Mouse (Mus musculus) liver, adult 2 months (tissue): Measurements from ENCODE around the gene Exog. TPM values are rescaled to one million over a fixed set of nuclear protein-coding genes. Genes with fewer than 3 reads are reported as not detected.

Source experiments
- DNase-seq: peaks from one replicate; pipeline ENCODE4 v3.0.0-alpha.2; 2011; ENCODE audit warnings: low read depth, low spot score; ENCODE audit errors: extremely low read depth
- H3K27ac ChIP-seq: fragments of 200-500 bp; replicated peaks from 2 replicates; pipeline ENCODE4 v1.5.1; 2012; ENCODE audit warnings: low read depth, mild to moderate bottlenecking, control low read depth, inconsistent platforms, low read length; ENCODE audit not compliant: insufficient read depth
- H3K27me3 ChIP-seq: fragments of 200-500 bp; 2 replicates; pipeline ENCODE4 v1.6.1; 2012; ENCODE audit warnings: mild to moderate bottlenecking, moderate library complexity, low read length, inconsistent platforms; ENCODE audit not compliant: control insufficient read depth, insufficient read depth
- H3K36me3 ChIP-seq: fragments of 200-500 bp; 2 replicates; pipeline ENCODE4 v1.6.1; 2012; ENCODE audit warnings: low read length, inconsistent platforms; ENCODE audit not compliant: control insufficient read depth, insufficient read depth
- H3K4me1 ChIP-seq: fragments of 200-500 bp; 2 replicates; pipeline ENCODE4 v1.6.1; 2011; ENCODE audit warnings: low read length; ENCODE audit not compliant: control insufficient read depth, insufficient read depth
- H3K4me3 ChIP-seq: fragments of 200-500 bp; 2 replicates; pipeline ENCODE4 v1.5.1; 2011; ENCODE audit warnings: low read depth, mild to moderate bottlenecking, control low read depth, low read length, moderate library complexity; ENCODE audit not compliant: insufficient read depth
- H3K79me2 ChIP-seq: fragments of 200-500 bp; 2 replicates; pipeline ENCODE4 v1.6.1; 2012; ENCODE audit warnings: inconsistent platforms, mild to moderate bottlenecking, low read length, moderate library complexity; ENCODE audit not compliant: control insufficient read depth, insufficient read depth
- H3K9ac ChIP-seq: fragments of 200-500 bp; 2 replicates; pipeline ENCODE4 v1.6.1; 2012; ENCODE audit warnings: low read depth, mild to moderate bottlenecking, control low read depth, inconsistent platforms, low read length
- CTCF ChIP-seq: fragments of 200-500 bp; IDR thresholded peaks from 2 replicates; pipeline ENCODE4 v1.5.1; 2011; ENCODE audit warnings: low read depth, low read length, control low read depth
- POLR2A ChIP-seq: fragments of 200-500 bp; IDR thresholded peaks from 2 replicates; pipeline ENCODE4 v1.6.1; 2011; ENCODE audit warnings: low read length, control low read depth; ENCODE audit not compliant: insufficient read depth; ENCODE audit errors: extremely low read depth
- whole genome bisulfite sequencing: fragments of 180-500 bp; shearing (Covaris S2); methylation state at CpG from one replicate; pipeline ENCODE4 v1.1.7; 2018; 5-methylcytosine and 5-hydroxymethylcytosine counted together
- polyA plus RNA-seq: library from polyadenylated mRNA; depleted of rRNA; stranded (reverse); fragments of >200 nt; gene quantifications from 2 replicates; pipeline ENCODE4 v1.2.3, GENCODE M21; 2012
- total RNA-seq: library from RNA; depleted of rRNA; stranded (reverse); fragments of >200 nt; gene quantifications from 2 replicates; pipeline ENCODE4 v1.2.3, GENCODE M21; 2014

The Exog gene
- total and polyA plus RNA-seq, 2 experiments: 0.92 to 1.1 TPM

DNA sequence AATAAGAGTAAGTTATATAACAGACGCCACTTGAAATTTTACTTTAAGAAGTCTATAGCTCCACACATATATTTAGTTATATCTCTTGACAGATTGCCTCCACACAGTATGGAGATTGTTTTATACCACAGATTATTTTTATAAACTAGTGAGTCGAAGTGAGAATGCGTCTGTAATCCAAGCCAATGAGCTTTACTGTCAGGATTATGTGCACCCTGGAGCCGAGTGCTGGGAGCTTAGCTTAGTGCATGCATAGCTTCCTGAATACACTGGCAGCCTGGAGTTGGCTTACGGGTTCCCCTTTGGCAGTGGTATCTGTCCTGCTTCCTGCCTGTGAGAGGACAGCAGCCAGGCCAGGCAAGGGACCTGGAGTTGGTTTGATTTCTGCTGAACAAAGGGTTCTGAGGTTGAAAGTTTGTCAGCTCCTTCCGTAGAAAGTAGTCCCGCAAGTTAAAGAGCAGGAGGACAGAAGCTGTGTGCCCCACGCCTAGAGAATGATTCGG lies 6.2 kb upstream of the Exog start:
- no peak overlapping the region for H3K4me3 ChIP-seq
- no peaks in the 10 kb centered on the region for H3K4me1 ChIP-seq
- no peak overlapping the region for H3K9ac ChIP-seq
- 82% methylated on average over 9 of the region's 9 CpGs for WGBS
- TF ChIP-seq CTCF (no peak), POLR2A (no peak)
- 0 out of 2 replicates have a peak, but pooled peaks cover 2% of the 10 kb centered on the region for H3K36me3 ChIP-seq
- H3K27ac ChIP-seq: no peak overlapping the region
- no peak for DNase-seq
- no peaks in the 10 kb centered on the region for H3K79me2 ChIP-seq
- H3K27me3 ChIP-seq: no peaks in the 10 kb centered on the region

DNA sequence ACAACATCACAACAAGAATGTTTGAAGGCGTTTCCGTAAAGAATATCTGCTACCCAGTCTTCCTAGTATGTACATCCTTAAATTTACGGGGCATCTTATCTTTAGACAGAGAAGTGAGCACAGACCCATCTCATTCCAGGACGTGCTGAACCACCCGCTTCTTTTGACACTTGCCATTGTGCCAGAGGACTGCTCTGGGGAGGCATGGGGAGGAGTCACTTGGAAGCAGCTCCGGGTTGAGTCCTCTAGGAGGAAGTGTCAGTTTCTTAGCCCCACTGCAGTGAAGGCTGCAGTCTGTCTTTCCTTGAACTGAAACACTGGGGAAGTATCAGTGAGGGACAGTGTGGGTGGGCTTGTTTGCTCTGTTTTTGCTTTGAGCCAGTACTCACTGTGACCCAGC lies 994 bp downstream of the Exog start:
- 24% methylated on average over 6 of the region's 6 CpGs for WGBS
- no peak overlapping the region for H3K4me3 ChIP-seq
- TF ChIP-seq CTCF: no peak
- no peak for TF ChIP-seq POLR2A
- H3K4me1 ChIP-seq: no peaks in the 10 kb centered on the region
- DNase-seq: no peak
- H3K27ac ChIP-seq: no peak overlapping the region
- H3K36me3 ChIP-seq: no peaks in the 10 kb centered on the region; the same call in 1 of the 2 replicates
- H3K9ac ChIP-seq: no peak overlapping the region
- no peaks in the 10 kb centered on the region for H3K27me3 ChIP-seq
- H3K79me2 ChIP-seq: no peaks in the 10 kb centered on the region

DNA sequence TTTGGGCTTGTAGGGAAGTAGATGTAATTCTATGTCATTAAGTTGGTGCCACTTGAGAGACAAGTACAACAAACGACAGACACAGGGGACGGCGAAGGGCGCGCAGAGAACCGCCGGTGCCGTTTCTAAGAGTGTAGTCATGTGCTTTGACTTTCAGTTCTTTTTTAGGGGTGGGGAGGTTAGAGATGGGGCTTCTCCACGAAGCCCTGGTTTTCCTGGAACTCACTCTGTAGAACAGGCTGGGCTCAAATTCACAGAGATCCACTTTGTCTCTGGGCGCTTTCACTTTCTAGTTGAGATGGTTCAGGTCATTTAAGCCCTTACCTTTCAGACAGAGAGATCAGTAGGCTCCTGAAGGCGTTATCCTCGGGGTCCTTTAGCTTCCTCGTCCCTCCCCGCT lies 11.2 kb downstream of the Exog start:
- H3K4me1 ChIP-seq: no peaks in the 10 kb centered on the region
- DNase-seq: no peak
- peaks cover 3% of the 10 kb centered on the region; the same call in 1 of the 2 replicates for H3K36me3 ChIP-seq
- no peak overlapping the region for H3K9ac ChIP-seq
- TF ChIP-seq CTCF (no peak), POLR2A (no peak)
- 92% methylated on average over 14 of the region's 14 CpGs for WGBS
- H3K4me3 ChIP-seq: no peak overlapping the region
- H3K27me3 ChIP-seq: no peaks in the 10 kb centered on the region
- H3K27ac ChIP-seq: no peak overlapping the region
- no peaks in the 10 kb centered on the region for H3K79me2 ChIP-seq

DNA sequence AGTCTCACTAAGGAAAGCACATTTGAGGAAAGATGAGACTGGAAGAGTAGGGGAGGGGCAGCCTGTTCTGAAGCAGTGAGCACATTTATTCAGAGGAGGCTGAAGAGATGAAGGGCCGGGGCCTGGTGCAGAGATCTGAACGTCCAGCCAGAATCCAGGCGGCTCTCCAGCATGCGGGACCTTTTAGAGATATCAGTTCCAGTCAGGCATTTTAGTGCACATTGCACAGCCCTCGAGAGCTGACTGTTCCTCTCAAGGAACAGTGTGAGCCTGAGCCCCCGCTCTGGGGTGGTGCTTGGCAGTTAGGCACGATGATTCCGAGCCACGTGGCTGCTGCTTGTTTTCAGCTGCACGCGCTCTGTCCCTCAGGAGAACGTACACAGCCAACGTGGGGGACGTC lies 12.4 kb downstream of the Exog start:
- Histone ChIP-seq H3K79me2 (no peaks in the 10 kb centered on the region), H3K27ac (no peak overlapping the region), H3K27me3 (no peaks in the 10 kb centered on the region), H3K36me3 (peaks cover under 1% of the 10 kb centered on the region; the same call in 1 of the 2 replicates), H3K9ac (no peak overlapping the region), H3K4me3 (no peak overlapping the region), H3K4me1 (no peaks in the 10 kb centered on the region)
- DNase-seq: no peak
- no peak for TF ChIP-seq POLR2A
- TF ChIP-seq CTCF: no peak
- 88% methylated on average over 14 of the region's 14 CpGs for WGBS

- no peak for DNase-seq
- Histone ChIP-seq H3K27me3 (no peaks in the 10 kb centered on the region), H3K4me1 (no peaks in the 10 kb centered on the region), H3K36me3 (peaks cover 7% of the 10 kb centered on the region; the same call in 1 of the 2 replicates), H3K27ac (no peak overlapping the region), H3K9ac (no peak overlapping the region), H3K4me3 (no peak overlapping the region), H3K79me2 (no peaks in the 10 kb centered on the region)
- 41% methylated on average over 8 of the region's 8 CpGs for WGBS
- TF ChIP-seq POLR2A (no peak), CTCF (peak; percentile 92)
Measured at GRCm38 (mm10) chr9:119460410-119460809, 15.7 kb downstream of the Exog start.

DNA sequence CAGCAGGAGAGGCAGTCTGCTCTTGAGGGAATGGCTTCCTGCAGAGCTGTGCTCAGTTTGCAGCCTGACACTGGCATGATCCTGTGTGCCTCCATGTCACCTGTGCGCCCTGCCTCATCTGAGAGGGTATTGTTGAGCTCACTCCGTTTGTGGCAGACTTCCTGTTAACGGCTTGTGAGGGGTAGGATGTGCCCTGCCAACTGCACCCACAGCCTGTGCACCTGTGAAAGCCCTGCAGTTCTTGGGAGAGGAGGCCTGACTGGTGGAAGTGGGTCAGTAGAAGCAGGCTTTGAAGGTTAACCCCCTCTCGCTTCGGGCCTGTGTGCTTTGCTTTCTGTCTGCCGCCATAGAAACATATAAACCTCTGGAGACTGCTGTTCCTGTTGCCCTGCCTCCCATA lies 20.3 kb downstream of the Exog start:
- H3K36me3 ChIP-seq: peaks cover 7% of the 10 kb centered on the region; the same call in 1 of the 2 replicates
- no peak for DNase-seq
- no peak overlapping the region for H3K4me3 ChIP-seq
- no peaks in the 10 kb centered on the region for H3K27me3 ChIP-seq
- H3K9ac ChIP-seq: no peak overlapping the region
- 93% methylated on average over 6 of the region's 6 CpGs for WGBS
- H3K4me1 ChIP-seq: no peaks in the 10 kb centered on the region
- H3K79me2 ChIP-seq: no peaks in the 10 kb centered on the region
- H3K27ac ChIP-seq: no peak overlapping the region
- TF ChIP-seq CTCF (no peak), POLR2A (no peak)
